In the genomic region with DNA sequence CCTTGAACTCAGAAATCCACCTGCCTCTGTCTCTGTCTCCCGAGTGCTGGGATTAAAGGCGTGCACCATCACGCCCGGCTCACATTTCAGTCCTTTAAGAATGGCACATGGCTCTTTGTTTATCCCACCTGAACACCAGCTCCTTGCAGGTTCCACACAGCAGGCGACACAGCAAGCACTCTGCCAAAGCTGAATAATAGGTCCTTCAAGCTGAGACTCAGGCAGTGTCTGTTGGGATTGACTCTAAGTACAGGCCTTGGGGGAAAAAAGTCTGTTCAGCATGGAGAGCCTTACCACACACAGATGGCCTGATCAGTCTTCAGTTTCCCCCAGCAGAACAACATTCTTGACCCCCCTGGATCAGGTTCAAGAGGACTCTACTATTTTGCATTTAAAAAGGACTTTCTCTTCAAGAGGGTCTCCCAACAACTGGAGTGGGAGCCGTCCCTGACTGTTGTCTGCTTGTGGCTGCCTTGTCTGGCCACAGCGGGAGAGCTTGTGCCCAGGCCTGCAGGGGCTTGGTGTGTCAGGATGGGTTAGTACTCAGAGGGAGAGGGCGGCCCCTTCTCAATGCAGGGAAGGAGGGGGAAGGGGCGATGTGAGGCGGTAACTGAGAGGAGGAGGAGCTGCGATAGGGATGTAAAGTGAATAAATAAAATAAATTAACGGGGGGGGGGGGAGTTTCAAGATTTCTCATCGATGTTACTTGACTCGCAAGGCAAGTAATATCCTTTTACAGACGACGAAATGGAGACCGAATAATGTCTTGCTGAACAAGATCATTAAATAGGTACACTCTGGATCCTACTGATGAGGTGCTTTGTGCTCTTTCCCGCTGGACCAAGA, we compare ENCODE assay signal across 11 mouse cellular contexts. TPM values are rescaled to one million over a fixed set of nuclear protein-coding genes. Genes with fewer than 3 reads are reported as not detected.
DNase-seq lines count a peak whose midpoint lies in the region; ATAC-seq lines count a peak whose summit lies in the region.
"Had no signal": no experiment of that assay in that cellular context is flagged by ENCODE, and none has a peak within 500 bp of the region (broad histone marks: within the 10 kb centered on the region; RNA-seq: fewer than 3 reads in every experiment).

No protein-coding gene starts in this region.

- 2% methylated on average over 18 of the region's 18 CpGs for WGBS in hindbrain, embryonic 10.5 days
- 5% methylated on average over 18 of the region's 18 CpGs for WGBS in hindbrain, embryonic 16.5 days
- WGBS in forebrain, embryonic 11.5 days: 2% methylated on average over 18 of the region's 18 CpGs
- 1% methylated on average over 18 of the region's 18 CpGs for WGBS in midbrain, embryonic 11.5 days

- DNase-seq in hindbrain, embryonic 10.5 days (ENCODE audit: low spot score): peak; percentile 56
- no peak for DNase-seq in ES-E14 (ENCODE audit: low read depth, low spot score)
- peak; percentile 63 for DNase-seq in forebrain, embryonic 11.5 days (ENCODE audit: low spot score)
- peak; percentile 93 for DNase-seq in midbrain, embryonic 11.5 days (ENCODE audit: low spot score, missing footprints)
- DNase-seq in cerebellum, postnatal 4 days (ENCODE audit: low spot score in 2 of 2): no peak
- no peak for DNase-seq in layer of hippocampus, adult 9-11 months
- DNase-seq in cerebellum, adult 9-10 months: no peak
- DNase-seq: adrenal gland, postnatal 10 days had no signal

- no peak for ATAC-seq in hindbrain, embryonic 16.5 days
- peak; percentile 62 for ATAC-seq in forebrain, embryonic 11.5 days (replicated peaks; ENCODE audit: low FRiP score)
- ATAC-seq in midbrain, embryonic 11.5 days (ENCODE audit: low FRiP score): peak; percentile 75

- peaks cover 51% of the 10 kb centered on the region for H3K4me1 ChIP-seq in hindbrain, embryonic 10.5 days (replicated peaks)
- H3K4me1 ChIP-seq in hindbrain, embryonic 16.5 days (ENCODE audit: control insufficient read depth, insufficient read depth, low read depth, low read length): peaks cover 26% of the 10 kb centered on the region
- H3K4me1 ChIP-seq in ES-E14 (ENCODE audit: control insufficient read depth in 2 of 2, insufficient read depth in 2 of 2, low read length in 2 of 2, poor library complexity in 1 of 2): peaks cover 3 to 5% of the 10 kb centered on the region in 2 experiments; a peak in 3 of 4 replicates
- H3K4me1 ChIP-seq in forebrain, embryonic 11.5 days (replicated peaks; ENCODE audit: control insufficient read depth, insufficient read depth, low read length): peaks cover 26% of the 10 kb centered on the region
- peaks cover 26% of the 10 kb centered on the region for H3K4me1 ChIP-seq in midbrain, embryonic 11.5 days (ENCODE audit: control insufficient read depth, insufficient read depth, low read length)

- H3K4me2 ChIP-seq in hindbrain, embryonic 16.5 days (ENCODE audit: low read length): no peak overlapping the region
- H3K4me2 ChIP-seq in forebrain, embryonic 11.5 days (ENCODE audit: low read depth, low read length, severe bottlenecking): peak overlapping the region; percentile 92
- peak overlapping the region; percentile 94 for H3K4me2 ChIP-seq in midbrain, embryonic 11.5 days

- H3K36me3 ChIP-seq in hindbrain, embryonic 10.5 days: no peaks in the 10 kb centered on the region
- H3K36me3 ChIP-seq in hindbrain, embryonic 16.5 days (ENCODE audit: control insufficient read depth, insufficient read depth, low read length): no peaks in the 10 kb centered on the region
- H3K36me3 ChIP-seq in ES-E14 (ENCODE audit: control insufficient read depth, insufficient read depth, low read length, poor library complexity, severe bottlenecking): peaks cover 3% of the 10 kb centered on the region; the same call in 1 of the 2 replicates
- H3K36me3 ChIP-seq in forebrain, embryonic 11.5 days (ENCODE audit: control insufficient read depth, insufficient read depth, low read length): no peaks in the 10 kb centered on the region
- no peaks in the 10 kb centered on the region for H3K36me3 ChIP-seq in midbrain, embryonic 11.5 days (ENCODE audit: control insufficient read depth, insufficient read depth, low read length)

- peak overlapping the region; percentile 53 for H3K4me3 ChIP-seq in hindbrain, embryonic 10.5 days
- no peak overlapping the region for H3K4me3 ChIP-seq in hindbrain, embryonic 16.5 days (ENCODE audit: low read length)
- H3K4me3 ChIP-seq in ES-E14 (ENCODE audit: insufficient read depth in 1 of 2, low read depth in 1 of 2, low read length in 2 of 2, poor library complexity in 1 of 2, severe bottlenecking in 1 of 2): 0 out of 4 replicates have a peak overlapping the region, but pooled peaks of 1 of the 2 experiments have one; percentile 14
- H3K4me3 ChIP-seq in forebrain, embryonic 11.5 days (ENCODE audit: low read depth, low read length): peak overlapping the region; percentile 7; the same call in 1 of the 2 replicates
- H3K4me3 ChIP-seq in midbrain, embryonic 11.5 days (ENCODE audit: low read depth, low read length): no peak overlapping the region; the same call in 1 of the 2 replicates

- in situ Hi-C loops in ES-E14 (cut with MboI; ENCODE audit: low sequenced_read_pairs in 2 of 2, unreplicated experiment in 2 of 2): no loop called here

- peaks cover 82% of the 10 kb centered on the region for H3K27me3 ChIP-seq in hindbrain, embryonic 10.5 days (ENCODE audit: insufficient read depth, poor library complexity, severe bottlenecking)
- peaks cover 31% of the 10 kb centered on the region for H3K27me3 ChIP-seq in hindbrain, embryonic 16.5 days (replicated peaks; ENCODE audit: control insufficient read depth, insufficient read depth, low read length)
- H3K27me3 ChIP-seq in forebrain, embryonic 11.5 days (ENCODE audit: control insufficient read depth, insufficient read depth, low read length): peaks cover 49% of the 10 kb centered on the region
- peaks cover 45% of the 10 kb centered on the region for H3K27me3 ChIP-seq in midbrain, embryonic 11.5 days (ENCODE audit: control insufficient read depth, insufficient read depth, low read length)

- H3K27ac ChIP-seq in hindbrain, embryonic 10.5 days: peak overlapping the region; percentile 35; the same call in 1 of the 2 replicates
- H3K27ac ChIP-seq in hindbrain, embryonic 16.5 days (ENCODE audit: low read depth, low read length): no peak overlapping the region
- H3K27ac ChIP-seq in ES-E14 (ENCODE audit: insufficient read depth, low read depth, low read length, poor library complexity, severe bottlenecking): 0 out of 2 replicates have a peak overlapping the region, but pooled peaks have one; percentile 26
- no peak overlapping the region for H3K27ac ChIP-seq in forebrain, embryonic 11.5 days (ENCODE audit: low read depth, low read length)
- H3K27ac ChIP-seq in midbrain, embryonic 11.5 days (ENCODE audit: low read depth, low read length): no peak overlapping the region

- no peak overlapping the region for H3K9ac ChIP-seq in hindbrain, embryonic 16.5 days (ENCODE audit: low read depth, low read length)
- H3K9ac ChIP-seq in ES-E14 (ENCODE audit: insufficient read depth, low read depth, low read length, poor library complexity, severe bottlenecking): 0 out of 2 replicates have a peak overlapping the region, but pooled peaks have one; percentile 4
- H3K9ac ChIP-seq in forebrain, embryonic 11.5 days (ENCODE audit: low read length): no peak overlapping the region; the same call in 1 of the 2 replicates
- H3K9ac ChIP-seq in midbrain, embryonic 11.5 days (ENCODE audit: low read length): no peak overlapping the region

- no peaks in the 10 kb centered on the region for H3K9me3 ChIP-seq in hindbrain, embryonic 10.5 days
- H3K9me3 ChIP-seq in hindbrain, embryonic 16.5 days (ENCODE audit: control insufficient read depth, low read length): no peaks in the 10 kb centered on the region
- H3K9me3 ChIP-seq in ES-E14 (ENCODE audit: control insufficient read depth, insufficient read depth, low read depth, low read length): no peaks in the 10 kb centered on the region
- no peaks in the 10 kb centered on the region for H3K9me3 ChIP-seq in forebrain, embryonic 11.5 days (ENCODE audit: control insufficient read depth, low read length)
- H3K9me3 ChIP-seq in midbrain, embryonic 11.5 days (ENCODE audit: control insufficient read depth, low read length): no peaks in the 10 kb centered on the region

RNA-seq across cellular contexts. Expression of a gene that starts 1.8 kb away (rescaled TPM):
- polyA plus RNA-seq in hindbrain, embryonic 10.5 days (2016; fragmentation: Nextera tagmentation; extraction: Ambion mirVana): 4.3 and 4.9 TPM in 2 replicates
- 0.98 and 1.2 TPM in 2 replicates for polyA plus RNA-seq in hindbrain, embryonic 16.5 days (2015; fragmentation: Nextera tagmentation; extraction: Ambion mirVana)
- total RNA-seq in ES-E14 (2012; rRNA removed): 10.8 and 13.1 TPM in 2 replicates
- polyA plus RNA-seq in forebrain, embryonic 11.5 days (2014; fragmentation: Nextera tagmentation; extraction: Ambion mirVana): 5.3 and 7.3 TPM in 2 replicates
- 0.39 and 0.68 TPM in 2 replicates for polyA plus RNA-seq in midbrain, embryonic 11.5 days (2014; fragmentation: Nextera tagmentation; extraction: Ambion mirVana)

RNA-seq across cellular contexts. Expression of a gene that starts 7.8 kb away (rescaled TPM):
- polyA plus RNA-seq in hindbrain, embryonic 10.5 days (2016; fragmentation: Nextera tagmentation; extraction: Ambion mirVana): 2.9 and 3.6 TPM in 2 replicates
- polyA plus RNA-seq in hindbrain, embryonic 16.5 days (2015; fragmentation: Nextera tagmentation; extraction: Ambion mirVana): 0.55 and 0.62 TPM in 2 replicates
- total RNA-seq in ES-E14 (2012; rRNA removed): not detected in 2 replicates
- polyA plus RNA-seq in forebrain, embryonic 11.5 days (2014; fragmentation: Nextera tagmentation; extraction: Ambion mirVana): 3.4 TPM in 2 replicates
- 0.12 TPM in 2 replicates for polyA plus RNA-seq in midbrain, embryonic 11.5 days (2014; fragmentation: Nextera tagmentation; extraction: Ambion mirVana)
- total RNA-seq: adrenal gland, postnatal 10 days; neutrophil, adult 5-6 weeks had no signal
- polyA plus RNA-seq: liver, embryonic 16.5 days had no signal

RNA-seq across cellular contexts. Expression of a gene that starts 49.1 kb away (rescaled TPM):
- polyA plus RNA-seq in hindbrain, embryonic 10.5 days (2016; fragmentation: Nextera tagmentation; extraction: Ambion mirVana): 1.7 and 1.9 TPM in 2 replicates
- 0.56 and 0.86 TPM in 2 replicates for polyA plus RNA-seq in hindbrain, embryonic 16.5 days (2015; fragmentation: Nextera tagmentation; extraction: Ambion mirVana)
- 0.16 and 0.49 TPM in 2 replicates for total RNA-seq in ES-E14 (2012; rRNA removed)
- polyA plus RNA-seq in forebrain, embryonic 11.5 days (2014; fragmentation: Nextera tagmentation; extraction: Ambion mirVana): 0.57 and 0.73 TPM in 2 replicates
- not detected in 2 replicates for polyA plus RNA-seq in midbrain, embryonic 11.5 days (2014; fragmentation: Nextera tagmentation; extraction: Ambion mirVana)
- total RNA-seq: adrenal gland, postnatal 10 days; neutrophil, adult 5-6 weeks had no signal
- polyA plus RNA-seq: liver, embryonic 16.5 days had no signal

RNA-seq across cellular contexts. Expression of a gene that starts 58.6 kb away (rescaled TPM):
- 26.3 and 32.8 TPM in 2 replicates for polyA plus RNA-seq in hindbrain, embryonic 10.5 days (2016; fragmentation: Nextera tagmentation; extraction: Ambion mirVana)
- polyA plus RNA-seq in hindbrain, embryonic 16.5 days (2015; fragmentation: Nextera tagmentation; extraction: Ambion mirVana): 23.9 and 36.8 TPM in 2 replicates
- 25.3 and 33.2 TPM in 2 replicates for total RNA-seq in ES-E14 (2012; rRNA removed)
- 34.3 and 37.2 TPM in 2 replicates for polyA plus RNA-seq in forebrain, embryonic 11.5 days (2014; fragmentation: Nextera tagmentation; extraction: Ambion mirVana)
- polyA plus RNA-seq in midbrain, embryonic 11.5 days (2014; fragmentation: Nextera tagmentation; extraction: Ambion mirVana): 32.1 and 36.8 TPM in 2 replicates

RNA-seq across cellular contexts. Expression of a gene that starts 58.6 kb away (rescaled TPM):
- polyA plus RNA-seq in hindbrain, embryonic 10.5 days (2016; fragmentation: Nextera tagmentation; extraction: Ambion mirVana): 70.5 and 89.0 TPM in 2 replicates
- polyA plus RNA-seq in hindbrain, embryonic 16.5 days (2015; fragmentation: Nextera tagmentation; extraction: Ambion mirVana): 49.0 and 61.1 TPM in 2 replicates
- 61.8 and 77.1 TPM in 2 replicates for total RNA-seq in ES-E14 (2012; rRNA removed)
- polyA plus RNA-seq in forebrain, embryonic 11.5 days (2014; fragmentation: Nextera tagmentation; extraction: Ambion mirVana): 101 and 109 TPM in 2 replicates
- polyA plus RNA-seq in midbrain, embryonic 11.5 days (2014; fragmentation: Nextera tagmentation; extraction: Ambion mirVana): 104 and 115 TPM in 2 replicates

Comparison
In these comparisons a context has a peak if more than half of its experiments do, and no peak if none do; other contexts are left out.
1. H3K27ac ChIP-seq: peak in hindbrain, embryonic 10.5 days (single experiment) and ES-E14 (single experiment); none in hindbrain, embryonic 16.5 days (single experiment), forebrain, embryonic 11.5 days (single experiment) and midbrain, embryonic 11.5 days (single experiment).
2. H3K4me3 ChIP-seq: peak in hindbrain, embryonic 10.5 days (single experiment) and forebrain, embryonic 11.5 days (single experiment); none in hindbrain, embryonic 16.5 days (single experiment) and midbrain, embryonic 11.5 days (single experiment).
3. DNase-seq: peak in hindbrain, embryonic 10.5 days (single experiment), forebrain, embryonic 11.5 days (single experiment) and midbrain, embryonic 11.5 days (single experiment); none in ES-E14 (single experiment), cerebellum, postnatal 4 days (0 of 2), layer of hippocampus, adult 9-11 months (single experiment) and cerebellum, adult 9-10 months (single experiment).